Mouse (Mus musculus): ENCODE data around the gene Pitpnc1.

Gene Pitpnc1

DNA sequence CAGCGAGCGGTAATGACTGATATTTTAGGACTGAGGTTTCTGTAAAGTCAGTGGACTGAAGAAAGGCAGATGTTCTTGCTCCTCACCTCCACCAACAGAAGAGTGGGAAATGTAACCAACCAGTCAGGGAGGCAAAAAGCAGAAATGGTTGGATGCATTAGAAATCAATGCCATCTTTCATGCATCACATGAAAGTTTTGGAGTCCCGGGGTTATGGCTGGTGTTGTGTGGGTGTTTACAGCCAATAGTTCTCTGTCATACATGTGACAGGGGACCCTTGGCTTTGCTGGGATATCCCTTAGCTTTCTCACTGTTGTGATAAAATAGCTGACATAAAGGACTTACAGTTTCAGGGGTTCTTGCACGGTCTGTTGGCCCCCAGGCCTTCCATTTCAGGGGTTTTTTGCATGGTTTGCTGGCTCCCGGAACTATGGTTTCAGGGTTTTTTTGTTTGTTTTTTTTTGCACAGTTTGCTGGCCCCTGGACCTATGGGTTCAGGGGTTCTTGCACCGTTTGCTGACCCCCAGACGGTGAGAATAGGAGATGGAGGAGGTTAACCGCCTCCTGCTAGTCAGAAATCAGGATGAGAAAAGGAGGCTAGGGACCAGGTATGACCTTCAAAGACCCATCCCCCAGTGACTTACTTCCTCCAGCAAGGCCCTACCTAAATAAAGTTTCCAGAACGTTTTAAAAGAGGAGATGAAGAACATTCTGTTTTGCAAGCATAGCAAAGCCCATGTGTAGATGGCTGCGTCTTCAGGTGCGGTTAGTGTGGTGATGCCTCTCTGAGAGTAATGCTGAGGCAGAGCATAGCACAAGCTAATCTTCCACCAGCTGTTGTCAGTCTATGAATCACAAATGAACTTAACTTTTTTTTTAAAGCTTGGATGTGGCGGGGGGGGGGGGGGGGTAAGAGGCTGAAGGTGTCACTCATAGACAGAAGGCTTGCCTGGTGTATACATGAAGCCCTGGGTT is 27.1 kb downstream of the Pitpnc1 start:
- DNase-seq (ENCODE audit: low spot score): no peak

DNA sequence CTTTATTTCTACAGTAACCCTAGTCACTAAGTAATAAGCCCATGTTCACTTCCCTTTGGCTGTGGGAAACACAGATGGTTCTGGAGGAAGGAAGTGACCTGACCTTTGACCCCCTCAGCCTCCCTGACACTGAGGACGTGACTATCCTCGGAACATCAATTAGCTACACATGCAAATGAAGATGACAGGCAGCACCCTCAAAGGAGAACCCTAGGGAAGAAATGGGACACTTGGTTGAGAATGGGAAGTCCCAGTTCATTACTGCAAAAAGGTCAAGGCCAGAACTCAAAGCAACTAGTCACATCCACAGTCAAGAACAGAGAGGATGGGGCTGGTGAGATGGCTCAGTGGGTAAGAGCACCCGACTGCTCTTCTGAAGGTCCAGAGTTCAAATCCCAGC is 29.4 kb downstream of the Pitpnc1 start:
- no peak for DNase-seq (ENCODE audit: low spot score)

GRCm38 (mm10) chr11:107438140-107438539 is 32.4 kb downstream of the Pitpnc1 start:
- DNase-seq (ENCODE audit: low spot score): no peak

DNA sequence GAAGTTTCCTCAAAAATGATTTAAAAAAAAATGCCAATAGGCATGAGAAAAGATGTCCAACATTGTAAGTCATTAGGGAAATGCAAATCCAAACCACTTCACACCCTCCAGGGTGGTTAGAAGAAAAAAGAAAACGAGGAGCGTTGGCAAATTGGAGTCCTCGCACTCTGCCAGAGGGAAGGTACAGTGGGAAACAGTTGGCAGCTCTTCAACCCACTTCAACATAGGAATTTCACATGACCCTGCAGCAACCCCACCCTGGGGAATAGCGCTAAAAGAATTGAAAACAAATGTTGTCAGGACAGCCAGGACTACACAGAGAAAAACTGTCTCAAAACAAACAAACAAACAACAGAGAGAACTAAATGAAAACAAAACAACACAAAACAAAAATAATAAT is 32.8 kb downstream of the Pitpnc1 start:
- DNase-seq (ENCODE audit: low spot score): no peak

- DNase-seq (ENCODE audit: low spot score): no peak
These were observed 34.6 kb downstream of the Pitpnc1 start for GRCm38 (mm10) chr11:107435776-107436449.

DNA sequence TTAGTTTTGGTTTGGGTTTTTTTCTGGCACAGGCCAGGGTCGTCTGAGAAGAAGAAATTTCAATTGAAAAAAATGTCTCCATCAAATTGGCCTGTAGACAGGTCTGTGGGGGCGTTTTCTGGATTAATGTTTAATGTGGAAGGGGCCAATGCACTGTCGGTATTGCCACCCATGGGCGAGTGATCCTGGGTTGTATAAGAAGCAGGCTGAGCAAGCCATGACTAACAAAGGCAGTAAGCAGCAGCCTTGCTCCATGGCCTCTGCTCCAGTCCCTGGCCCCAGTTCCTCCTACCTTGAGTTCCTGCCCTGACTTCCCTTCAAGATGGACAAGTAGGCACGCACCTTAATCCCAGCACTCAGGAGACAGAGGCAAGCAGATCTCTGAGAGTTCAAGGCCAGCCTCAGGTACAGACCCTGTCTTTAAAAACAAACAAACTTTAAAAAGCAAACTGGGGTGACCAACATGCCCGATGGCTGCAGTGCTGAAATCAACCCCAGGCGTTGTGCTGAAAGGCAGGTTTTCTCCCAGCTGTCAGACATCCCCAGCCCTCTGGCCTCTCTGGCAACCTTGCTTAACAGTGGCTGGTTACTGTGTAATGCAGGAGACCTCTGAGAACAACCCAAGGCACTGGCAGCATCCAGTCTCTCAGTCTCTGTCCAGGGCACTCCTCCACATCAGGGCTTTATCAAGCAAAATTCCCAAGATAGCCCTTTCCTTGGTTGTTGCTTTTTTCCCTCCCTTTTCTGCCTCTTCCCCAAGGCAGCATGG is 39.1 kb downstream of the Pitpnc1 start:
- no peak for DNase-seq (ENCODE audit: low spot score)

- DNase-seq (ENCODE audit: low spot score): peak; percentile 38
These were observed 42.5 kb downstream of the Pitpnc1 start for GRCm38 (mm10) chr11:107428011-107428410.

GRCm38 (mm10) chr11:107424176-107424575 is 46.3 kb downstream of the Pitpnc1 start:
- DNase-seq (ENCODE audit: low spot score): no peak

GRCm38 (mm10) chr11:107422356-107422754 is 48.1 kb downstream of the Pitpnc1 start:
- DNase-seq (ENCODE audit: low spot score): no peak

DNA sequence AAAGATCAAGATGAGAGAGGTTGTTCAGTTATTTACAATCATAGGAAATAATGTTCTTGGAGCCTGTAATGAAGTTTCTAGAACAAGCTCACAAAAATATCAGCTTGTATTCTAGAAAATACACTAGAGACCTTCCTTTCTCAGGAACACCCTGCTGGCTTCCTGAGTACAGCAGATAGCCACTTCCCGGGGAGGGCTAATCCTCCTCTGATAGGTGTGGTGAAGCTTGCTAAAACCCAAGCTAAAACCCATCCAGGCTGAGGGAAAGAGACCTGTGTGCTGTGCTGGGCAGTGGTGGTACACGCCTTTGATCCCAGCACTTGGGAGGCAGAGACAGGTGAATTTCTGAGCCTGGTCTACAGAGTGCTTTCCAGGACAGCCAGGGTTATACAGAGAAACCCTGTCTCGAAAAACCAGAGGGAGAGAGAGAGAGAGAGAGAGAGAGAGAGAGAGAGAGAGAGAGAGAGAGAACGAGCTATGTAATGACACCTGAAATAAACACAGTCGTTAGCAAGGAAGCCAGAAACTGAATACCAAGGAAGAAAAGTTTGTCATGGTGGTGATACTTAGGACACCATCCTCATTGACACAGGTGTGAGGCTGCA is 48.6 kb downstream of the Pitpnc1 start:
- no peak for DNase-seq (ENCODE audit: low spot score)

DNA sequence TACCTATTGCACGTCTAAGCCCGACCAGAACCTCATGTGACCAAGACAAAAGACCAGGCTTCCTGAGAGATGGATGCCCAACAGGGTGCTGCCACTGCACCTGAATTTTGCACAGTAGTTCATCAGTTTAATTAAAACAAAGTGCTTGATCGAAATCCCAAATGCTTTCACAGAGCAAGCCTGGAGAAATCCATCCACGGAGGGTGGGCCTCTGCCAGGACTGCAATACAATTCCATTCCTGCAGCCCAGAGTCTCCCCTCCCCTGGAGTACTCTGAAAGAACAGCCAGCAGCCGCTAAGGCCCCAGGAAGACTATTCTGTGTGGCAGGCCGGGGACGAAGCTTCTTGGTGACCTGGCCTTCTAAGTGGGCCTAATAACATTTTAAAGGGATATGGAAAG is 50.6 kb downstream of the Pitpnc1 start:
- DNase-seq (ENCODE audit: low spot score): no peak

DNA sequence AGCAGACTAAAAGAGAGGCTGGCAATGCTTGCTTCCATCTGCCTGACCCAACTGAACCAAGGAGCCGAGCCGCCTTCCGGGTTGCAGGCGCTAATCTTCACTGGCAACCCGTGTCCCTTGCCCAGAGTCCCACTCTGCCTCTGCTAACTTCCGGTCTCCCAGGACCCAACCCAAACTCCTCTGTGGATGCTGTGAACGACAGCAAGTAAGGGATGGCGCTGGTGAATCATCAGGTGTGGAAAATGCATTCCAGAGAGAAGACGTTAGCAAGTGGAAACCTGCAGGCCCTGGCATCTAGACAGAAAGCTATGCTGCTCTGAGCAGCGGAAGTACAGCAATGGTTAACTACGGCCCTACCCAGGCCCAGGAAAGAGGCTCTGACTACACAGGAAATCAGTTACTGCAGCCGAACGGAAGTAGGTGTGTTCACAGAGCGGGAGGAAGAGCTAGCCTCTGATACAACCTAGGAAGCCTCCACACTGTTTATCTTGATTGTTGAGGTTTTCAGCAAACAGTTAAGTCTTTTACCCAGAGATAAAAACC is 53.4 kb downstream of the Pitpnc1 start:
- peak; percentile 73 for DNase-seq (ENCODE audit: low spot score)

DNA sequence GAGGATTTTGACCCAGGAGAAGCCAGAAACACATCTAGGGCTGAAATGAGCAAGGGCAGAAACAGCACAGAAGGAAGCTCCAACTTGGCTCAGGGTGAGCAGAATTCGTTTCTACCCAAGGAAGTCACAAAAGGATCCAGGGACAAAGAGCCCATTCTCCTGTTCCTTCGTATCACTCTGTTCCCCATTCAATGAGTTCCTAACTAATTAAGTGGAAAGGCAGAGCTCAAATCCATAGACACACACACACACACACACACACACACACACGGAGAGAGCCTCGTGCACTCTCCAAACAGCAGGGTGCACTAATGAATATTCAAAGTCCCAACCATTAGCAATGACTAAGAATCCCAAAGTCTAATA is 54.0 kb downstream of the Pitpnc1 start:
- no peak for DNase-seq (ENCODE audit: low spot score)

DNA sequence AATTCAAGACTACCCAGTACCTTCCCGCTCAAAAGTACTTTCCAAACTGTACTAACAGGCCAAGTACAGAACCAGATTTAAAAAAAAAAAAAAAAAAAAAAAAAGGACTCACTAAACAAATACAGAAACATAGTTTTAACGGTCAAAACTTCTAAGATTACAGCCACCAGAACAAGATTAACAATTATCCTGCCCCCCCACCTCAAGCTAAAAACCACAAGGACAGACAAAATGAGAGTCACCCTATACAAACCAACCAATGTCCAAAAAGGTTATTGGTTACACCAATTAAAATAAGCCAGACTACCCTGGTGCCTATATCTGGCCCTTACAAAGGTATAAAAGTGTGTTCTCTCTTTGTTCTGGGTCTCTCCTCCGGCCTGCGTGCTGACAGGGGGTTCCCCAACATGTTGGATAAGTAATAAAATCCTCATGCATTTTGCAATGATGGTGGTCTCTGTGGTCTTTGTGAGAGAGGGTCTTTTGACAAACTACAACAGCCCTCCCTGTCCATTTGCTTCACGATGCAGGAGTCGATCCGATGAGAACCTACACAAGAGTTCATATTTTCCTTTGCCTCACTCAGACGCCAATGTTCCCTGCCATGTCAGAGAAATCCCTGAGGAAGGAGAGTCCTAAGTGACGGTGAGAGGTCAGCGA is 54.5 kb downstream of the Pitpnc1 start:
- DNase-seq (ENCODE audit: low spot score): no peak

GRCm38 (mm10) chr11:107414996-107415747 is 55.3 kb downstream of the Pitpnc1 start:
- DNase-seq (ENCODE audit: low spot score): no peak

DNA sequence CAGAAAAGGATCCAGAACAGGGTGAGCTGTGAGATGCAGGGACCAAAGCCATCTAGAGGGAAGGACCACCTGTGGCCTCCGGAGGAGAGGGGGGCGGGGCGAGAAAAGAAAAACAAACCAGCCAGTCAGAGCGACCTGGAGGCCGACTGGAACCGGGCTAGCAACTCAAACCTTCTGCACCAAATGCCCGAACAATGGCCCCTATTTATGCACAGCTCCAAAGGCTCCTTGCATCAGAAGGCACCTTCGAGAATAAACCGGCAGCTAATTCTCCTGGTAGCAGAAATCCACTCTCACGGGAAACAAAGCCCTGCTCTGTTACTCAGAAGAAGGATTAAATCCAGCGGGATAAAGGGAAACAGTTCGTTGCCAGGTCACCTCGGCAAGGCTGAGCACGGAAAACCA is 57.2 kb downstream of the Pitpnc1 start:
- peak; percentile 15 for DNase-seq (ENCODE audit: low spot score)

- no peak for DNase-seq (ENCODE audit: low spot score)
These were observed 58.4 kb downstream of the Pitpnc1 start for GRCm38 (mm10) chr11:107412128-107412527.

DNA sequence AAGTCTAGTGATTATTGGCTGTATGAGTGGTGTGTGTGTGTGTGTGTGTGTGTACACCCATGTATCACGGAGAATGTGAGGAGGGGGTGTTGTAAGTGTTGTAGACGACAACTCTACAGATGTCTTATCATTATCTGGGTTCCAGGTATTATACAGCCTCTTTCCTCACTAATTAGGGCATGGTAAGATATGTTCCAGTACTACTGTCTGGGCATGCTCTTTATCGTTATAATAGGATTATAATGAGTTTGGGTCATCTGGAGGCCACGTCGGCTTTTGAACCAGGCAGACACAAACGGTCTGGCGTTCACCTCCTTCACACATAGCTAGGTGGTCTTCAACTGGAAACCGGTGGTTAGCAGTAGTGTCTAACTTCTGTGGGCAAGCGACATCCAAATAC is 58.9 kb downstream of the Pitpnc1 start:
- DNase-seq (ENCODE audit: low spot score): no peak

DNA sequence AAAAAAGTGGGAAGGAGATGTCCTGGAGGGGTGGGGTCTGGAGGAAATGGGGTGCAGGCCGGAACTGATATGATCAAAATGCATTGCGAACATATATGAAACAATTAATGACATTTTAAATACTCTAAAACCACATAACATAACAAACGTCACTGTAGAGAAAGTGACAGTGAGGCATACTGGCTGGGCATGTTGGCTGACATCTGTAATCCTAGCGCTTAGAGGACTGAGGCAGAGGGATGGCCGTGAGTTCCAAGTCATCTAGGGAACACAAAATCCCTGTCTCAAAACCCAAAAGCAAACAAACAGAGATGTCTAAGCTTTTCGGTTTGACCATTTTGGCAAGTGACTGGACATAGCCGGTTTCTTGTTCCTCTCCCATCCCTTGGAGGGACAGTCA is 59.7 kb downstream of the Pitpnc1 start:
- no peak for DNase-seq (ENCODE audit: low spot score)

GRCm38 (mm10) chr11:107410090-107410732 is 60.3 kb downstream of the Pitpnc1 start:
- no peak for DNase-seq (ENCODE audit: low spot score)

Measured in urinary bladder, postnatal 14 days (tissue).